Mouse (Mus musculus) embryonic facial prominence, embryonic 15.5 days (tissue): ENCODE measurements around the gene Ptprd. TPM values are rescaled to one million over a fixed set of nuclear protein-coding genes. Genes with fewer than 3 reads are reported as not detected.

Experiments
- ATAC-seq: fragments of 200-750 bp; cut with Nextera tagmentation; 2 replicates; pipeline ENCODE4 v1.8.0; 2017; ENCODE audit warnings: low read depth, moderate TSS enrichment; ENCODE audit not compliant: insufficient number of reproducible peaks, low FRiP score, low TSS enrichment
- H3K27ac ChIP-seq: fragments of 300-500 bp; sonication (generic); replicated peaks from 2 replicates; pipeline ENCODE4 v1.5.1; 2015; ENCODE audit warnings: mild to moderate bottlenecking, inconsistent platforms
- H3K27me3 ChIP-seq: fragments of 300-500 bp; sonication (generic); 2 replicates; pipeline ENCODE4 v1.6.1; 2015; ENCODE audit warnings: inconsistent platforms
- H3K36me3 ChIP-seq: fragments of 300-500 bp; sonication (generic); 2 replicates; pipeline ENCODE4 v1.6.1; 2015; ENCODE audit warnings: mild to moderate bottlenecking, inconsistent platforms
- H3K4me1 ChIP-seq: fragments of 300-500 bp; sonication (generic); 2 replicates; pipeline ENCODE4 v1.6.1; 2015; ENCODE audit warnings: inconsistent platforms
- H3K4me2 ChIP-seq: fragments of 300-500 bp; sonication (generic); replicated peaks from 2 replicates; pipeline ENCODE4 v1.6.1; 2015; ENCODE audit warnings: mild to moderate bottlenecking, inconsistent platforms
- H3K4me3 ChIP-seq: fragments of 300-500 bp; sonication (generic); replicated peaks from 2 replicates; pipeline ENCODE4 v1.5.1; 2015; ENCODE audit warnings: mild to moderate bottlenecking, inconsistent platforms
- H3K9ac ChIP-seq: fragments of 300-500 bp; sonication (generic); 2 replicates; pipeline ENCODE4 v1.6.1; 2015; ENCODE audit warnings: inconsistent platforms
- H3K9me3 ChIP-seq: fragments of 300-500 bp; sonication (generic); replicated peaks from 2 replicates; pipeline ENCODE4 v1.6.1; 2016; ENCODE audit warnings: inconsistent platforms
- WGBS: fragments of 180-500 bp; shearing (Covaris S2); methylation state at CpG from one replicate; pipeline ENCODE4 v1.1.7; 2015; 5-methylcytosine and 5-hydroxymethylcytosine counted together
- polyA plus RNA-seq: library from polyadenylated mRNA; unstranded; fragments of >200 nt; fragmentation: Nextera tagmentation; extraction: Ambion mirVana; gene quantifications from 2 replicates; pipeline ENCODE4 v1.2.1, GENCODE M21; 2015

Ptprd gene
- polyA plus RNA-seq, 1 experiment from 2014 or later, result 33.9 TPM

- no peak overlapping the region for H3K9ac ChIP-seq
- no peak overlapping the region for H3K4me3 ChIP-seq
- H3K4me2 ChIP-seq, result no peak overlapping the region
- peaks cover 5% of the 10 kb centered on the region; the same call in 1 of the 2 replicates for H3K4me1 ChIP-seq
- no peaks in the 10 kb centered on the region for H3K9me3 ChIP-seq
- H3K27me3 ChIP-seq, result no peaks in the 10 kb centered on the region
- no peaks in the 10 kb centered on the region for H3K36me3 ChIP-seq
- WGBS, result 66% methylated on average over 4 of the region's 4 CpGs
- no peak for ATAC-seq
- no peak overlapping the region for H3K27ac ChIP-seq
Measured at GRCm38 (mm10) chr4:76008580-76008979, 2203.2 kb downstream of the Ptprd start.

DNA sequence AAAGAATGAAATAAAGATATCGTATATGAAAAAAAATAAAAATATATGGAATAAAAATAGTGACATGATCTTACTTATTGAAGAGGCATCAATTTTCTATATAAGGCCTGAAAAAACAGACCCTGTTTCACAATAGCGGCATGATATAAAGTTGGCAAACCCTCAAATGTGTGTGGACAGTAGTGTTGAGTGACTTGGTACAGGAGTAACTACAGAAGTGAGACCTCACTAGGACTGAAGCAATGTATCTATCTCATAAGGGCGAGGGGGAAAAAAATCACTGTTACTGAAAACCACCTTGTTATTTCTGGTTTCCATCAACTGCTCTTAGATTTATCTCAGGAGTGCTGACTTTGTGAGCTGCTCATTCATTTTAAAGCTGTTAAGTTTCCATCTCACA, 2204.5 kb downstream of the Ptprd start:
- Histone ChIP-seq H3K4me2 (no peak overlapping the region), H3K27me3 (no peaks in the 10 kb centered on the region), H3K9me3 (no peaks in the 10 kb centered on the region), H3K4me3 (no peak overlapping the region), H3K4me1 (peaks cover 5% of the 10 kb centered on the region; the same call in 1 of the 2 replicates), H3K9ac (no peak overlapping the region), H3K27ac (0 out of 2 replicates have a peak overlapping the region, but pooled peaks have one; percentile 48), H3K36me3 (no peaks in the 10 kb centered on the region)
- ATAC-seq, result no peak
- WGBS, result 77% methylated on average over 3 of the region's 3 CpGs

DNA sequence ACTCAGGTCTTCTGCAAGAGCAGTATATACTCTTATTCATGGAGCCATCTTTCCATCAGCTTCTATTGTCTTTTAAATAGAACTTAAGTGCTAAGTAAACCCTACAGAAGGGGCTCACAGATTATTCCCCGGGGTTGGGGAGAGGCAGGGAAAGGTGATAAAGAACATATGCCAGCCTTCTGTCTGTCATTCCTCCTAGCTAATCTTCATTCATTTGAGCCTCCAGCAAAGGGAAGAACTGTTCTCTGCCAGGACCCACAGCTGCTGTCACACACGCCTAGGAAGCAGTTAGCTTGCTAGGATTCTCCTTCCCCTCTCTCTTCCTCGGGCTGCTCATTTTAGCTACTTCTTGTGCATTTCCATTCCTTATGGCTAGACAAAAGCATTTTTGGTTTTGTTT, 2205.0 kb downstream of the Ptprd start:
- H3K27ac ChIP-seq, result no peak overlapping the region
- no peaks in the 10 kb centered on the region for H3K36me3 ChIP-seq
- 23% methylated on average over 3 of the region's 3 CpGs for WGBS
- ATAC-seq, result no peak
- no peak overlapping the region for H3K9ac ChIP-seq
- no peak overlapping the region for H3K4me3 ChIP-seq
- H3K4me1 ChIP-seq, result peaks cover 5% of the 10 kb centered on the region; the same call in 1 of the 2 replicates
- no peaks in the 10 kb centered on the region for H3K9me3 ChIP-seq
- no peak overlapping the region for H3K4me2 ChIP-seq
- H3K27me3 ChIP-seq, result no peaks in the 10 kb centered on the region

GRCm38 (mm10) chr4:76004161-76004560, 2207.6 kb downstream of the Ptprd start:
- Histone ChIP-seq H3K4me1 (peaks cover 5% of the 10 kb centered on the region; the same call in 1 of the 2 replicates), H3K9me3 (no peaks in the 10 kb centered on the region), H3K4me2 (no peak overlapping the region), H3K4me3 (no peak overlapping the region), H3K27ac (no peak overlapping the region), H3K9ac (no peak overlapping the region), H3K27me3 (no peaks in the 10 kb centered on the region), H3K36me3 (no peaks in the 10 kb centered on the region)
- ATAC-seq, result no peak
- 89% methylated on average over 2 of the region's 2 CpGs for WGBS

DNA sequence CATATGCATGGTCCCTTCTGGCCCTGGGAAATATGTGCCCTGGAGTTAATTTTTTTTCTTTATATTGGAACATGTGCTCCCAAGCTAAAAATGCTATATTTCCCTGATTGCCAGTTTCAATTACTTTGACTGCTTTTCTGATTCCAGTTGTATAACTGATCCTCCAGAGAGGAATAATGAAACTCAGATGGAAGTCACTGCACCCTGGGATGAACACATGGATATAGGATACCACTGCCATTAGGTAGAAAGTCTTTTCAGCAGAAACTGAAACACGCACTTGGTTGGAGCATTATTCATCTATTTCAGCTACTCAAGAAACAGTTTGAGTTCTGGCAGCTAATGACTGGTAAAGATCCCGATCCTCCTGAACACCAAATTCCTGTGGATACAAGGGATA, 2211.5 kb downstream of the Ptprd start:
- Histone ChIP-seq H3K36me3 (no peaks in the 10 kb centered on the region), H3K4me3 (no peak overlapping the region), H3K9me3 (no peaks in the 10 kb centered on the region), H3K27me3 (no peaks in the 10 kb centered on the region), H3K9ac (no peak overlapping the region), H3K4me2 (no peak overlapping the region), H3K27ac (no peak overlapping the region), H3K4me1 (peaks cover 4% of the 10 kb centered on the region; the same call in 1 of the 2 replicates)
- no peak for ATAC-seq
- 38% methylated on average over 2 of the region's 2 CpGs for whole genome bisulfite sequencing

GRCm38 (mm10) chr4:75995841-75996240, 2215.9 kb downstream of the Ptprd start:
- Histone ChIP-seq H3K36me3 (no peaks in the 10 kb centered on the region), H3K27me3 (no peaks in the 10 kb centered on the region), H3K27ac (no peak overlapping the region), H3K4me2 (no peak overlapping the region), H3K9ac (no peak overlapping the region), H3K4me3 (no peak overlapping the region), H3K4me1 (peaks cover 19% of the 10 kb centered on the region), H3K9me3 (no peaks in the 10 kb centered on the region)
- ATAC-seq, result no peak
- 78% methylated on average over 4 of the region's 4 CpGs for WGBS

DNA sequence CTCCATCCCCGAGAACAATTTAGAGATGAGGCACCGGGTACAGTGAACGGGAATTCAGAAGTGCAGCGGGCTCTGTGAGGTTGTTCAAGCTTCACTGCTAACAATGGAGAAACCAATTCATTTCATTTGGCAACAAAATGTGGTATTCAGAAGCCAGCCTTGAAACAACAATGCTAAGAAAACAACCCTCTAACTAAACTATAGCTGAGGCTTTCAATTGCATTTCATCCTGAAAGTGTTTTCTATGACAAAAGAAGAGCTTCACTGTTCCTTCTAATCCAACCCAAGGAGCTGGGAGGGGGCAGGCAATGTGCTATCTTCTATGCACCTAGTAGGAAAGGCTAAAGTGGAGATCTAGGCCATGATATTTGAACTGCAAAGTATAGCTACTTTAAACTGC, 2217.2 kb downstream of the Ptprd start:
- Histone ChIP-seq H3K4me2 (no peak overlapping the region), H3K9me3 (no peaks in the 10 kb centered on the region), H3K4me1 (peaks cover 19% of the 10 kb centered on the region), H3K27ac (peak overlapping the region; percentile 81), H3K27me3 (no peaks in the 10 kb centered on the region), H3K4me3 (no peak overlapping the region), H3K9ac (no peak overlapping the region), H3K36me3 (no peaks in the 10 kb centered on the region)
- no peak for ATAC-seq
- 74% methylated on average over 4 of the region's 4 CpGs for WGBS

GRCm38 (mm10) chr4:75993092-75993491, 2218.7 kb downstream of the Ptprd start:
- no peak overlapping the region for H3K9ac ChIP-seq
- no peak overlapping the region for H3K4me2 ChIP-seq
- no peak overlapping the region for H3K4me3 ChIP-seq
- H3K27ac ChIP-seq, result peak overlapping the region; percentile 82
- H3K4me1 ChIP-seq, result peaks cover 19% of the 10 kb centered on the region
- peak; percentile 72 for ATAC-seq
- WGBS, result 31% methylated on average over 7 of the region's 7 CpGs
- no peaks in the 10 kb centered on the region for H3K27me3 ChIP-seq
- no peaks in the 10 kb centered on the region for H3K36me3 ChIP-seq
- H3K9me3 ChIP-seq, result no peaks in the 10 kb centered on the region

- Histone ChIP-seq H3K27ac (0 out of 2 replicates have a peak overlapping the region, but pooled peaks have one; percentile 28), H3K9ac (no peak overlapping the region), H3K4me3 (no peak overlapping the region), H3K4me2 (no peak overlapping the region), H3K4me1 (peaks cover 19% of the 10 kb centered on the region), H3K36me3 (no peaks in the 10 kb centered on the region), H3K27me3 (no peaks in the 10 kb centered on the region), H3K9me3 (no peaks in the 10 kb centered on the region)
- 65% methylated on average over 6 of the region's 6 CpGs for WGBS
- no peak for ATAC-seq
Measured at GRCm38 (mm10) chr4:75991621-75992245, 2220.0 kb downstream of the Ptprd start.

DNA sequence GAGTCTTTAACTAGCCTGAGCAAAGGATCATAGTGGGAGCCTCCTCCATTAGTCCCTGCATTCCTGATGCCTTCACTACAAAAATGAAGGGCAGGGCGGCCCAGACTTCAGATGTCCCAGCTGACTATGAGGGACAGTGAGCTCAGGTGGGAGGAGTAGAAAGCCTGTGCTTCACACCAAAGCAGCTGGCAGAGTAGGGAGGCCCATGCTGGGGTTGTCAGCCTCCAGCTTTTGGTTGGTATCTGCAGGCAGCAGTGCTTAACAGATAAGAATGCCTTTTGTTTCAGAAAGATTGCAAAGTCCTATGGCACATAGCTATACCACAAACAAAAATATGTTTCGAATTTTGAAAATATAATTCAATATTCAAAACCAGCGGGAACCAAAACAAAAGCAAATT, 2237.0 kb downstream of the Ptprd start:
- WGBS, result 65% methylated on average over 3 of the region's 3 CpGs
- Histone ChIP-seq H3K36me3 (no peaks in the 10 kb centered on the region), H3K27me3 (no peaks in the 10 kb centered on the region), H3K9ac (no peak overlapping the region), H3K4me3 (no peak overlapping the region), H3K9me3 (no peaks in the 10 kb centered on the region), H3K4me1 (no peaks in the 10 kb centered on the region), H3K4me2 (no peak overlapping the region), H3K27ac (no peak overlapping the region)
- no peak for ATAC-seq

- ATAC-seq, result no peak
- H3K4me3 ChIP-seq, result no peak overlapping the region
- 62% methylated on average over 1 of the region's 1 CpGs for WGBS
Measured at GRCm38 (mm10) chr4:75973322-75973721, 2238.4 kb downstream of the Ptprd start.

DNA sequence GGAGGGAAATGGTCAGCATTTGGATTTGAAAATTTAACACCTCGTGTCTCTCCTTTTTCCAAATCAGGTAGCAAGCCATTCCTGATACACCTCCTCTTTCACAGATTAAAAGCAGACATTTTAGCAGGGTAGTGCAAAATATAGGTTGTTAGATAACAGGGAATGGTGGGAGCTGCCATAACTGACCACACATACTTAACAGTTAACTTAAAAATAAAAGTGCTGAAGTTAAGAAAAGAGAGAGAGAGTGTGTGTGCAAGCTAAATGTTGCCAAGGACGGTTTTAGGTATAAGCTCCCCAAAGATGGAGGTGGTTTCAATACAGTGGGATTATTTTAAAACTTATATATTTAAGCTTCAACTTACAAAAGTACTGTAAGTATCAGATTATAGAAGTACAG, 2241.8 kb downstream of the Ptprd start:
- Histone ChIP-seq H3K36me3 (no peaks in the 10 kb centered on the region), H3K4me1 (no peaks in the 10 kb centered on the region), H3K27ac (no peak overlapping the region), H3K4me3 (no peak overlapping the region), H3K27me3 (no peaks in the 10 kb centered on the region), H3K9ac (no peak overlapping the region), H3K4me2 (no peak overlapping the region), H3K9me3 (no peaks in the 10 kb centered on the region)
- 81% methylated on average over 2 of the region's 2 CpGs for WGBS
- ATAC-seq, result no peak

More at GRCm38 (mm10) chr4:75973322-75973721, 2238.4 kb downstream of the Ptprd start:
- Histone ChIP-seq H3K4me1 (no peaks in the 10 kb centered on the region), H3K27ac (no peak overlapping the region), H3K9ac (no peak overlapping the region), H3K36me3 (no peaks in the 10 kb centered on the region), H3K27me3 (no peaks in the 10 kb centered on the region), H3K9me3 (no peaks in the 10 kb centered on the region), H3K4me2 (no peak overlapping the region)
